Mouse (Mus musculus): ENCODE data around the gene Atp2a3. TPM values are rescaled to one million over a fixed set of nuclear protein-coding genes. Genes with fewer than 3 reads are reported as not detected.

Atp2a3 gene
- total RNA-seq, 2 experiments from 2014 or later: 18.5 to 18.6 TPM

GRCm38 (mm10) chr11:72996781-72997180, 35.8 kb downstream of the Atp2a3 start:
- intact Hi-C loops (cut with DNase I; ENCODE audit: low total_unique reads): no loop called here
- DNase-seq: no peak

GRCm38 (mm10) chr11:72997529-72998326, 36.8 kb downstream of the Atp2a3 start:
- no peak for DNase-seq
- intact Hi-C loops (cut with DNase I; ENCODE audit: low total_unique reads): no loop called here

DNA sequence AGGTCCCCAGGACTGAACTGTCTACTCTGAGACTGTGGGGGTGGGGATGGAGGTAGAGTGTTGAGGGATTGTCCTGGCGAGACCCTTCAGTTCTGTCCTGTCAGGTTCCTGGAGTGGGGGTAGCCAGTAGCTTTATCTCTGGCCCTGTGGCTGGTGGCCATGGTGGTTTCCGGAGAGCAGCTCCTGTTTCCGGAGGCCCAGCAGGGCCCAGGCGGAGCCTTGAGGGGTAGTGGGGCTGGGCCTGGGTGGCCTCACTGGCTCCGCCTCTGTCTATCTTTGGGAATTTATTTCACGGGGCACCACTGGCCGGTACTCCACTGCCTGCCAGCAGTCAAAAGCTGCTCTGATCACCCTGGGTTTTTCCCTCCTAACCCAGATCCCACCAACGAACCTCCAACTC, 37.8 kb downstream of the Atp2a3 start, which contains the start of gene P2rx1:
Gene P2rx1, plus strand, starts transcription at position 333 of the 400 bp plus-strand sequence.
- intact Hi-C loops (cut with DNase I; ENCODE audit: low total_unique reads): no loop called here
- no peak for DNase-seq

GRCm38 (mm10) chr11:73001029-73001428, 40.1 kb downstream of the Atp2a3 start:
- intact Hi-C loops (cut with DNase I; ENCODE audit: low total_unique reads): loop anchor here (2.0 to 10.0 kb wide), 2 partner anchors 74 to 114 kb away; no protein-coding TSS in a partner anchor
- peak; percentile 67 for DNase-seq

DNA sequence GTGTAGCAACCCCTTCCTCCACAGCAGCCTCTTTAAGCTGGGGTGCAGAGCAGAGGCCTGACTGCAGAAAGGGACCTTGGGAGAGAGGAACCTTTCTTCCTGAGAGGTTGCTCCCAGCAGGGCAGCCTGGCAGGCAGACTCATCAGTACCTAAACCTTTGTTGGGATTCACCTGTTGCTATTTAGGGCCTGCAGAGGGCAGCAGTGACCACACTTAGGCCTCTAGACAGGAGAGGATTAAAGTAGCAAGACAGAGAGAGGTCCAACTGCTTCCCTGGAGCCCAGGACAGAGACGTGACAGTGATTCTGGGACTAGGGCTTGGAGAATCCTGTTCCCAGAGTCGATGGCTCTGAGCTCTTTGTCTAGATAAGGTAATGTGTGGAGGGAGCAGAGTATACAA, 45.4 kb downstream of the Atp2a3 start:
- intact Hi-C loops (cut with DNase I; ENCODE audit: low total_unique reads): loop anchor here (2.0 to 10.0 kb wide), 2 partner anchors 32 to 108 kb away; no protein-coding TSS in a partner anchor
- no peak for DNase-seq

GRCm38 (mm10) chr11:73007113-73007512, 46.1 kb downstream of the Atp2a3 start:
- intact Hi-C loops (cut with DNase I; ENCODE audit: low total_unique reads): loop anchor here (2.0 to 10.0 kb wide), 2 partner anchors 32 to 108 kb away; no protein-coding TSS in a partner anchor
- no peak for DNase-seq

DNA sequence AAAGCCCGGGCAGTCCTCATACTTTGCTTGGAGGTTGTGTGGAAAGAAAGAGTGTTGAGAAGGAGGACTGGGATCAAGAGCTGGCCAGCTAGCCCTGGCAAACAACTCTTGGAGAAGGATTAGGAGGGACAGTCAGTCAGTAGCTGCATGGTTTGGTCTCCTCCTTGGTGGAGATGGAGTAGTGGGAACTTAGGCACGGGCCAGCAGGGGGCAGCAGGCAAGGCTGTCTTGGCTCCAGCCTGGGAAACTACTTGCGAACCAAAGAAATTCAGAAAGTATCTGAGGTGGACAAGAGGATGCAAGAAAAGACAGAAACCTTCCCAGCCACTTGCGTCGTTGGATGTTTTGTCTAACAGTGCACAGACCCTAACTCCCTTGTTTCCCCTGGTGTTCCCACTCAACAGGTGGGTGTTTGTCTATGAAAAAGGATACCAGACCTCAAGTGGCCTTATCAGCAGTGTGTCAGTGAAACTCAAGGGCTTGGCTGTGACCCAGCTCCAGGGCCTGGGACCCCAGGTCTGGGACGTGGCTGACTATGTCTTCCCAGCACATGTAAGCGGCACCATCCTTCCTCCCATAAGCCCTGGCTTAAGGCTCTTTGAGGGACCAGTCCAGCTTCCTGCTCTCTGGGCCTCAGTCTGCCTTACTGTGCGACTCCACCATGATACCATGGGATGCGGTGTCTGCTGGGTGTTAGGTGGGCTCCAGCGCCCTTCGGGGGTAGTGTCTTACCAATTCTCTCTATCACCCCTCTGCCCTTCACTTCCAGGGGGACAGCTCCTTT, 46.9 kb downstream of the Atp2a3 start:
- intact Hi-C loops (cut with DNase I; ENCODE audit: low total_unique reads): loop anchor here (2.0 to 10.0 kb wide), 2 partner anchors 31 to 107 kb away; no protein-coding TSS in a partner anchor
- peak; percentile 75 for DNase-seq

GRCm38 (mm10) chr11:73008826-73009225, 47.9 kb downstream of the Atp2a3 start:
- intact Hi-C loops (cut with DNase I; ENCODE audit: low total_unique reads): loop anchor here (10.0 kb wide), 1 partner anchor 106 kb away; no protein-coding TSS in a partner anchor
- no peak for DNase-seq

DNA sequence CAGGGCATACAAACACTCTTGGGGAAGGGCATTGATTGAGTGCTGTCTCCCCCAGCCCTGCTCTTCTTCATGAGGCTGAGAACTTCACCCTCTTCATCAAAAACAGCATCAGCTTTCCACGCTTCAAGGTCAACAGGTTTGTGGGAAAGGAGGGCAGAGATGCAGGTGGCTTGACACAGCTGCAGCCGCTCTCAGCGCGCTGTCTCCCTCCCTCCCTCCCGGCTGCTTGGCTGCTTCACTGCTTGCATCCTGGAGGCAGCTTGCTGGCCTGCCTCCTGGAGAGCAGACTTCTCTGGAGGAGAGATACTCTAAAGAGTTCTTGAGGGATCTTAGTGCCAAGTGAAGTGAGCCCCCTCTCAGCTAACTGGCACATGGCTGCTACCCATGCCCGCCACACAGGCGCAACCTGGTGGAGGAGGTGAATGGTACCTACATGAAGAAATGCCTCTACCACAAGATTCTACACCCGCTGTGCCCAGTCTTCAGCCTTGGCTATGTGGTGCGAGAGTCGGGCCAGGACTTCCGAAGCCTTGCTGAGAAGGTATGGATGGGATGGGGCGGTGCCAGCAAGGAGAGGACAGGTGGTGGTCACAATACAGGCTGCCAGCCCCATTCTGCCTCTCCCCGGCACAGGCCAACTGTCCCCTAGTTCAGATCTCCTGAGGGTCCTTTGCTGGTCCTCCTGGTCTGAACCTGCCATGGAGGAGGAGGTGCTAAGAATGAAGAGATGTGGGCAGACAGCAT, 48.7 kb downstream of the Atp2a3 start:
- DNase-seq: no peak
- intact Hi-C loops (cut with DNase I; ENCODE audit: low total_unique reads): loop anchor here (10.0 kb wide), 1 partner anchor 105 kb away; no protein-coding TSS in a partner anchor

DNA sequence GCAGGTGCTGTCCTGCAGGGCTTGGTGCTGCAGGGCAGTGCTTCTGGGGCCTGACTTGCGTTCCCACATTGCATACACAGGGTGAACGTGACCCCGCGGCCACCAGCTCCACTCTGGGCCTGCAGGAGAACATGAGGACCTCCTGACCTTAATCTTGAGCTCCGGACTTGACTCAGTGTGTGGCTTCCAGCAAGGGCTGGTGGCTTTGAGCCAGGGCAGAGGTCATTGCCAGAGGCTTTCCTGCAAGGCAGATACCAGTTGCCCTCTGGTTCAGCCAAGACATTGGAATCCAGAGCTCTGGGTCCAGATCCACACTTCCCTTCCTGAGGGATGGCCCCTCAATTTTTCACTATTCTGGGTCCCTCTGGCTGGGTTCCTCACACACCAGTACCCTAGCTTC, 53.0 kb downstream of the Atp2a3 start:
- intact Hi-C loops (cut with DNase I; ENCODE audit: low total_unique reads): no loop called here
- DNase-seq: no peak

DNA sequence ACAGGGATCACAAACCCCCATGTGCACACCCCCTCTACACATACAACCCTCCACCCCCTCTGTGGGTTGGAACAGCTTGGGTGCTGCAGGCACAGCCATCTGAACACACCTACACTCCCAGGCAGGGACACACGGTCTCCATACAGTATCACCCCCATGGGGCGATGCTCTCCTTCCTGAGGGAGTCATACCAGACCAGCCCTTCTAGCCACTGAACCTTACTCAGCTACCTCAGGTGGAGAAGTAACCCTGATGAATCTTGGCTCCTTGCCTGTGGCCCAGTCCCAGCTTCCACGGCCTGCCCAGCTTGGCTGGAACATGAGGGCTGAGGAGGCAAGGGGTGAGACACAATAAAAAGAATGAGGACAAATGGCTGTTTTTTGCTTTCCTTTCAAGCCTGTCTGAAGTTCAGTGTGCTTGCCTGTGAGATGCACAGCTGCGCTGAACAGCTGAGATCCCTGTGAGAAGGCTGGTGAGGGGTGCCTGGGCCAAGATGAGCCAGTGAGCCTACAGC, 53.9 kb downstream of the Atp2a3 start:
- DNase-seq: no peak
- intact Hi-C loops (cut with DNase I; ENCODE audit: low total_unique reads): no loop called here

DNA sequence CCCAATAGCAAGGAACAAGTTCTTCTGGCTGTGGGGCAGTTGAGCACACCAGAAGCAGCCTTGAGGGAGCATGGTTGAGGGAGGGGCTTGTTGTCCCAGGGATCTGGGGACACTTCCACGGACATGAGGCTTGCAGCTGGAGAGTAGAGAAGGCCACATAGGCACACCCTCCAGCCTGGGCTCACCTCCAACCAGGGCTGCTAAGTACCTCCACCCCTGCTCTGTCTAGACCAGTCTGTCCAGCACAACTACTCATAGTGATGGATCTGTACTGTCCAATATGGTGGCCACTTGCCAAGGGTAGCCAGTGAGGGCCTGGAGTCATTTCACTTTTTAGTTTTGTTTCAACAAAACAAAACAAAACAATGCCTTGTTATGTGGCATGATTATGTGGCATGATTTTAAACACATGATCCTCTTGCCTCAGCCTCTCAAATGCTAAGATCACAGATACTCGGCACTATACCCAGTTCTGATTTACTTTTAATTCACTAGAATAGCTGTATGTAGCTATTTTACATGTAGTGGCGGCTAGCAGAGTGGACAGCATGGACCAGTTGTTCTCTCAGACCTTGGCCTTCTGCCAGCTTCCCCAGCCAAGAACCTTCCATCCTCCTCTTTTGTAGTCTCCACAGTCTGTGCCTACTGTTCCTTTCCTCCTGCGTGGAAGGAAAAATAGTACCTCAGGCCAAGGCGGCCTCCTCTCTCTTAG, 54.6 kb downstream of the Atp2a3 start:
- intact Hi-C loops (cut with DNase I; ENCODE audit: low total_unique reads): no loop called here
- DNase-seq: peak; percentile 77

DNA sequence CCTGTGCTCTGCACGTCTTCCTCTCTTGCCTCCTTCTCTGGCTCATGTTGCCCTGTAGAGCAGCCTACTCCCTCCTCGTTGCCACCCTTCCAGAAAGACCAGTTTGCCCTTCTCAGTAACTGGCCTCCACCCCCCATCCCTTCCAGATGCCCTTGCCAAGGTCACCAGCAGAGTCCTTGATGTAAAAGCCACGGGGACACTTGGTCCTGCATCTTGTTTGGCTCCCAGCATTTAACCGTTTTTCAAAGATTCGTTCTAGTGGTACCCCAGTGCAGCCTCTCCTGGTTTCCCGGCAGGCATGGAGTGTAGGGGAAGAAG, 55.1 kb downstream of the Atp2a3 start:
- DNase-seq: no peak
- intact Hi-C loops (cut with DNase I; ENCODE audit: low total_unique reads): no loop called here

GRCm38 (mm10) chr11:73018471-73019146, 57.6 kb downstream of the Atp2a3 start, which contains the start of gene Camkk1:
Gene Camkk1 (plus strand): TSS chr11:73019008.
- DNase-seq: peak; percentile 95
- intact Hi-C loops (cut with DNase I; ENCODE audit: low total_unique reads): no loop called here

- DNase-seq: no peak
- intact Hi-C loops (cut with DNase I; ENCODE audit: low total_unique reads): no loop called here
Observed at GRCm38 (mm10) chr11:73019147-73019795, 58.3 kb downstream of the Atp2a3 start.

DNA sequence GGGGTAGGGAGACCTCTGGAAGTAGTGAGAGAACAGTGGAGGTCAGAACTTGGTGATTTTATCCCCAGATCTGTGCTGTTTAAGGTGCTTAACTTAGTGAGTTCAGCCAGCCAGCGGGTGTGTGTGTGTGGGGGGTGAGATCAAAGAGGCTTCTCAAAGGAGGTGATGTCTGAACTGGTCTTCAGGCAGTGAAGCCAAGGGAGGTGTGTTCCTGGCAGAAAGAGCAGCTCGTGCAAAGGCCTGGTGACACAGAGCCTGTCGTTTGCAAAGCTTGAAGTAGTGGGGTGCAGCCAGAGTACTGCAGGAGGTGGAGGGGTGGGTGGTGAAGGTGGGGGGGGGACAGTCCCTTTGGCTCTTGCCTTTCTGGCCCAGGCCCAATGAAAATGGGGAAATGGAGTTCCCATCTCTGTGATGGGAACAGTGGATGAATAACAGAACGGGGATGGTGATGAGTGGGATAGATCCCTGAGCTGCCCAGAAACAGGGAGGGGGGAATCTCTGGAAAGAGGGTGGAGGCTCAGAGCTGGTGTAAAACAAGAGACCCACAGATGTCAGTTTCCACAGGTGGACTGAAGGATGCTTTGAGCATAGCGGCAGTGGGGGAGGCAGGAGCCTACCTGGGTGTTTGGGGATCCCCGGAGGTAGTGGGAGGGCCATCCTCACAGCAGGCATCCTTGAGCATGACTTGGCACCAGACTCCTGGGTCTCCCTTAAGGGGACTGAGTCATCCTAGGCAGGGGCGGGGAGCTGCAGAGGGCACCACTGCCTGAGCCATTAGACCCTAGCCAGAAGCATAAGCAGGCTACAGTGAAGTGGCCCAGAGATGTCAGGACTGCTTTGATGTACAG, 60.2 kb downstream of the Atp2a3 start:
- intact Hi-C loops (cut with DNase I; ENCODE audit: low total_unique reads): no loop called here
- DNase-seq: no peak

DNA sequence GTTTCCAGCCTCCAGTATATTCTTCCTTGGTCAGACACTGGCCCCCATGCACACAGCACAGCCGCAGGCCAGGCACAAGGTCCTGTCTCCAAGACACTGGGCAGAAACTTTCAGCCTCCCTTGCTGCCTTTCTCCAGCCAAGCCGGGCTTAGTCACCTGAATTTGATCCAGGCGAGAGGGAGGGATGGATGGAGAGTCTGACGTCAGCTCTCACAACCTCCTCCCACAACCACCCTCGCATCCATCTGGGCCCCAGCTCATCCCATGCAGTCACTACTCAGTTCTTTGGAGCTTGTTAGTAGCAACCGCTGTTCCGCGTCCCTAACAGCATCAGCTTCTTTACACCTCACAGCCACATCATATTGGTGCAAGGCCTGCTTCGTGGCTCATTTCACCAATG, 62.1 kb downstream of the Atp2a3 start:
- DNase-seq: peak; percentile 81
- intact Hi-C loops (cut with DNase I; ENCODE audit: low total_unique reads): no loop called here
